Mouse (Mus musculus) MEL (cell line): Measurements from ENCODE around the gene BC034090. TPM values are rescaled to one million over a fixed set of nuclear protein-coding genes. Genes with fewer than 3 reads are reported as not detected.
"Not testable (repeated sequence)": the region's sequence is repeated elsewhere in the genome, so short reads cannot be mapped to it uniquely, and the experiment has no call there.

Experiments
- DNase-seq: peaks from one replicate; pipeline ENCODE4 v3.0.0; 2011; ENCODE audit warnings: low read depth, low spot score
- H3K27ac ChIP-seq: 2 replicates; pipeline ENCODE4 v1.5.1; 2012; ENCODE audit warnings: low read depth, mild to moderate bottlenecking, control low read depth, low read length, moderate library complexity; ENCODE audit not compliant: control insufficient read depth
- H3K27me3 ChIP-seq, 2 experiments: fragments of 150-350 bp in 1 of 2; sonication (generic) in 1 of 2; 2 replicates each; pipeline ENCODE4 v1.6.1; 2012; ENCODE audit warnings: low read length in 2 of 2, mild to moderate bottlenecking in 2 of 2, improper control_type of control experiment in 1 of 2, moderate library complexity in 1 of 2; ENCODE audit not compliant: insufficient read depth in 2 of 2, control insufficient read depth in 1 of 2
- H3K36me3 ChIP-seq, 2 experiments: 2 replicates each; pipeline ENCODE4 v1.6.1; 2012 to 2014; ENCODE audit warnings: low read length in 2 of 2, improper control_type of control experiment in 1 of 2, inconsistent platforms in 1 of 2, mild to moderate bottlenecking in 1 of 2; ENCODE audit not compliant: insufficient read depth in 2 of 2, control insufficient read depth in 1 of 2
- H3K4me1 ChIP-seq, 2 experiments: fragments of 150-350 bp in 1 of 2; sonication (generic) in 1 of 2; 2 replicates each; pipeline ENCODE4 v1.6.1; 2012; ENCODE audit warnings: low read length in 2 of 2, improper control_type of control experiment in 1 of 2, mild to moderate bottlenecking in 1 of 2; ENCODE audit not compliant: insufficient read depth in 2 of 2, control insufficient read depth in 1 of 2
- H3K4me3 ChIP-seq, 2 experiments: fragments of 150-350 bp in 1 of 2; sonication (generic) in 1 of 2; 2 replicates each; pipeline ENCODE4 v1.5.1; 2012; ENCODE audit warnings: low read depth in 2 of 2, low read length in 2 of 2, mild to moderate bottlenecking in 2 of 2, moderate library complexity in 2 of 2, control low read depth in 1 of 2, improper control_type of control experiment in 1 of 2; ENCODE audit not compliant: control insufficient read depth in 1 of 2, insufficient read depth in 1 of 2
- H3K79me2 ChIP-seq: 2 replicates; pipeline ENCODE4 v1.6.1; 2012; ENCODE audit warnings: mild to moderate bottlenecking, low read length, moderate library complexity; ENCODE audit not compliant: control insufficient read depth, poor library complexity, insufficient read depth
- H3K9ac ChIP-seq: 2 replicates; pipeline ENCODE4 v1.6.1; 2012; ENCODE audit warnings: low read depth, mild to moderate bottlenecking, control low read depth, low read length, moderate library complexity; ENCODE audit not compliant: control insufficient read depth, poor library complexity, severe bottlenecking
- H3K9me3 ChIP-seq: fragments of 150-350 bp; sonication (generic); replicated peaks from 2 replicates; pipeline ENCODE4 v1.6.1; 2012; ENCODE audit warnings: mild to moderate bottlenecking, low read length, improper control_type of control experiment, moderate library complexity; ENCODE audit not compliant: insufficient read depth
- CTCF ChIP-seq, 3 experiments: IDR thresholded peaks in 2 of 3; conservative IDR thresholded peaks in 1 of 3; 2 replicates each; pipeline ENCODE4 v1.5.1; 2011 to 2012; ENCODE audit warnings: low read length in 3 of 3, low read depth in 2 of 3, mild to moderate bottlenecking in 2 of 3, improper control_type of control experiment in 1 of 3, inconsistent platforms in 1 of 3, mixed read lengths in 1 of 3, moderate library complexity in 1 of 3; ENCODE audit not compliant: control insufficient read depth in 1 of 3, insufficient read depth in 1 of 3, poor library complexity in 1 of 3, severe bottlenecking in 1 of 3
- GABPA ChIP-seq: IDR thresholded peaks from 2 replicates; pipeline ENCODE4 v1.6.1; 2012; ENCODE audit warnings: low read depth, mild to moderate bottlenecking, inconsistent platforms, low read length, improper control_type of control experiment, moderate library complexity
- HCFC1 ChIP-seq: IDR thresholded peaks from 2 replicates; pipeline ENCODE4 v1.6.1; 2012; ENCODE audit warnings: low read depth, mild to moderate bottlenecking, inconsistent platforms, low read length, improper control_type of control experiment, moderate library complexity
- JUND ChIP-seq: IDR thresholded peaks from 2 replicates; pipeline ENCODE4 v1.6.1; 2011; ENCODE audit warnings: low read depth, mild to moderate bottlenecking, improper control_type of control experiment, low read length
- KAT2A ChIP-seq: conservative IDR thresholded peaks from 2 replicates; pipeline ENCODE4 v1.6.1; 2012; ENCODE audit warnings: low read depth, low read length, improper control_type of control experiment, inconsistent platforms
- MAFK ChIP-seq: IDR thresholded peaks from 2 replicates; pipeline ENCODE4 v1.6.1; 2011; ENCODE audit warnings: low read depth, mild to moderate bottlenecking, low read length, improper control_type of control experiment, borderline replicate concordance
- NRF1 ChIP-seq: IDR thresholded peaks from 2 replicates; pipeline ENCODE4 v1.6.1; 2014; ENCODE audit warnings: low read depth, mild to moderate bottlenecking, inconsistent platforms, low read length, improper control_type of control experiment, moderate library complexity; ENCODE audit not compliant: poor library complexity, insufficient read depth, severe bottlenecking
- POLR2AphosphoS5 ChIP-seq: IDR thresholded peaks from 2 replicates; pipeline ENCODE4 v1.6.1; 2012; ENCODE audit warnings: low read depth, borderline replicate concordance, mild to moderate bottlenecking, inconsistent platforms, low read length, moderate library complexity, mixed read lengths
- RAD21 ChIP-seq: IDR thresholded peaks from 2 replicates; pipeline ENCODE4 v1.6.1; 2011; ENCODE audit warnings: mild to moderate bottlenecking, low read depth, low read length, improper control_type of control experiment
- SIN3A ChIP-seq: IDR thresholded peaks from 2 replicates; pipeline ENCODE4 v1.6.1; 2012; ENCODE audit warnings: low read length, improper control_type of control experiment, inconsistent platforms
- TBP ChIP-seq: IDR thresholded peaks from 2 replicates; pipeline ENCODE4 v1.8.0; 2011; ENCODE audit warnings: low read depth, low read length, improper control_type of control experiment
- USF2 ChIP-seq, 2 experiments: IDR thresholded peaks; 2 replicates each; pipeline ENCODE4 v1.6.1; 2011 to 2012; ENCODE audit warnings: improper control_type of control experiment in 2 of 2, low read length in 2 of 2, borderline replicate concordance in 1 of 2, inconsistent platforms in 1 of 2, low read depth in 1 of 2, mild to moderate bottlenecking in 1 of 2; ENCODE audit not compliant: insufficient read depth in 1 of 2
- ZC3H11A ChIP-seq: IDR thresholded peaks from 2 replicates; pipeline ENCODE4 v1.6.1; 2012; ENCODE audit warnings: low read depth, mild to moderate bottlenecking, inconsistent platforms, low read length, improper control_type of control experiment
- ZKSCAN1 ChIP-seq: IDR thresholded peaks from 2 replicates; pipeline ENCODE4 v1.6.1; 2012; ENCODE audit warnings: low read depth, mild to moderate bottlenecking, inconsistent platforms, low read length, improper control_type of control experiment, moderate library complexity
- polyA plus RNA-seq, 2 experiments: library from polyadenylated mRNA; stranded (reverse) in 1 of 2; unstranded in 1 of 2; fragments of >175 nt in 1 of 2; fragments of >200 nt in 1 of 2; gene quantifications; 2 replicates each; pipeline versions ENCODE4 v1.2.1 to v1.2.4; 2012; ENCODE audit warnings: low replicate concordance in 2 of 2, low read depth in 1 of 2; ENCODE audit not compliant: insufficient read length in 2 of 2, insufficient read depth in 1 of 2, missing spikeins in 1 of 2
- total RNA-seq: library from RNA; depleted of rRNA; stranded (reverse); fragments of 300-350 nt; gene quantifications from 2 replicates; pipeline ENCODE4 v1.2.3, GENCODE M21; 2012

Gene BC034090
- total and polyA plus RNA-seq, 3 experiments = 0.12 to 0.28 TPM; not detected in 1

DNA sequence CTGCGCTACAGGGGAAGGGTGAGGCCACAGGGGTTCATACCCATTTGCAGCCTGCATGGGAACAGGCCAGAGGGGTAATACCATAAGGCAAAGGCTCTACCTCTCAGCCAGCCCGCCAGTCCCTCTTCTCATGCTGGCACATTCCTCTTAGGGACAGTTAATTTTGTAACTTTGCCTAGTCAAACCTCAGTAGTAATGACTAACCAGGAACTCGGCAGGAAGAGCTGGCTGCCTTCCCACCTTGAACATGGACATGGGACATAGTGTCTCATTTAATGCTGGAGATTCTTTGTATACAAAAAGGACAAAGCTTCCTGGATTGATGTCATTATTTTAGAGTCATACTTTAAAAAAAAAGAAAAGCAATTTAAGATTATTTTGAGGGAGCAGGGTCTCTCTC is 30.7 kb upstream of the BC034090 start:
- no peak for TF ChIP-seq KAT2A
- TF ChIP-seq RAD21 = no peak
- no peak for TF ChIP-seq CTCF (IDR thresholded peaks at IDR 0.05 in 2 of 3, conservative IDR thresholded peaks at IDR 0.05 in 1 of 3; ENCODE audit: control insufficient read depth in 1 of 3, insufficient read depth in 1 of 3, low read depth in 2 of 3, low read length in 3 of 3, poor library complexity in 1 of 3, severe bottlenecking in 1 of 3)
- no peak for TF ChIP-seq MAFK
- no peak for TF ChIP-seq JUND
- no peak for TF ChIP-seq GABPA
- Histone ChIP-seq H3K9ac (no peak overlapping the region), H3K4me1 (peaks cover 9 to 27% of the 10 kb centered on the region in 2 experiments), H3K36me3 (peaks cover 0 to 33% of the 10 kb centered on the region in 2 experiments; a peak in 2 of 4 replicates), H3K27me3 (no peaks in the 10 kb centered on the region), H3K79me2 (no peaks in the 10 kb centered on the region), H3K27ac (no peak overlapping the region), H3K9me3 (no peaks in the 10 kb centered on the region), H3K4me3 (no peak overlapping the region)
- no peak for DNase-seq

DNA sequence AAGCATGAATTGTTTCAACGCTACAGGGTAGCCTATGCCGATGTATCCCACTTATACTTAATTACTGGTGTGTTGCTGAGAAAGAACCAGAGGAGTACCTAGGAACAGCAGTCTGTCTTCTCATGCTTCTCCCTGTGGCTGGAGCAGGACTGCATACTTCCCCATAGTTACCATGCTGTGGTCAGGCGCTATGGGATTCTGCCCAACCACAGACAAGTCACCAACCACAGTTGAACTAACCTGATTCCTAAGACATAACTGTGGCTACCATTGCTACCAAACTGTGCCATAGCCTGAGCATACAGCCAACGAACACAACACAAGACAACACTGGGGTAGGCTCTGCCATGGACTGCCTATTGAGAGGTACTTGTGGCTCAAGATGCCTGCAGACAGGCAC is 28.7 kb upstream of the BC034090 start:
- H3K79me2 ChIP-seq = no peaks in the 10 kb centered on the region
- no peaks in the 10 kb centered on the region for H3K9me3 ChIP-seq
- H3K36me3 ChIP-seq = peaks cover 0 to 19% of the 10 kb centered on the region in 2 experiments; a peak in 2 of 4 replicates
- H3K9ac ChIP-seq = no peak overlapping the region
- no peak overlapping the region for H3K4me3 ChIP-seq
- DNase-seq = peak; percentile 43
- H3K4me1 ChIP-seq = peaks cover 7 to 16% of the 10 kb centered on the region in 2 experiments
- H3K27ac ChIP-seq = no peak overlapping the region
- H3K27me3 ChIP-seq = no peaks in the 10 kb centered on the region
- TF ChIP-seq ZC3H11A = no peak
- no peak for TF ChIP-seq HCFC1
- TF ChIP-seq USF2 (IDR thresholded peaks at IDR 0.05; ENCODE audit: borderline replicate concordance in 1 of 2, insufficient read depth in 1 of 2, low read depth in 1 of 2, low read length in 2 of 2) = no peak
- no peak for TF ChIP-seq ZKSCAN1
- no peak for TF ChIP-seq POLR2AphosphoS5
- TF ChIP-seq NRF1 = no peak
- no peak for TF ChIP-seq TBP
- no peak for TF ChIP-seq SIN3A
- TF ChIP-seq, all 39 proteins: peak for 0

- not testable (repeated sequence) for H3K27ac ChIP-seq, H3K4me1 ChIP-seq, H3K27me3 ChIP-seq, H3K4me3 ChIP-seq, H3K9me3 ChIP-seq, H3K36me3 ChIP-seq, DNase-seq, H3K9ac ChIP-seq, H3K79me2 ChIP-seq
Observed at GRCm38 (mm10) chr1:155262496-155262895, 18.3 kb upstream of the BC034090 start.
